8 mouse cellular contexts compared by ENCODE assay signal in genomic region chr5:115316968-115317644, GRCm38 (mm10). TPM values are rescaled to one million over a fixed set of nuclear protein-coding genes. Genes with fewer than 3 reads are reported as not detected.
DNase-seq lines count a peak whose midpoint lies in the region; ATAC-seq and TF ChIP-seq lines count a peak whose summit lies in the region.

No protein-coding gene starts in this region.

- no peaks in the 10 kb centered on the region for H3K27me3 ChIP-seq in heart, embryonic 12.5 days (replicated peaks)
- no peaks in the 10 kb centered on the region for H3K27me3 ChIP-seq in forebrain, embryonic 13.5 days
- peaks cover 12% of the 10 kb centered on the region for H3K27me3 ChIP-seq in midbrain, embryonic 10.5 days (ENCODE audit: low read depth, poor library complexity, severe bottlenecking)

- H3K9me3 ChIP-seq in heart, embryonic 12.5 days (replicated peaks): no peaks in the 10 kb centered on the region
- no peaks in the 10 kb centered on the region for H3K9me3 ChIP-seq in ES-E14 (ENCODE audit: control insufficient read depth, insufficient read depth, low read depth, low read length)
- H3K9me3 ChIP-seq in forebrain, embryonic 13.5 days (replicated peaks): no peaks in the 10 kb centered on the region
- no peaks in the 10 kb centered on the region for H3K9me3 ChIP-seq in midbrain, embryonic 10.5 days (replicated peaks)

- peak overlapping the region; percentile 73 for H3K27ac ChIP-seq in heart, embryonic 12.5 days (ENCODE audit: poor library complexity, severe bottlenecking)
- peak overlapping the region; percentile 88; the same call in 1 of the 2 replicates for H3K27ac ChIP-seq in ES-E14 (ENCODE audit: insufficient read depth, low read depth, low read length, poor library complexity, severe bottlenecking)
- peak overlapping the region; percentile 88 for H3K27ac ChIP-seq in forebrain, embryonic 13.5 days
- H3K27ac ChIP-seq in midbrain, embryonic 10.5 days (replicated peaks): peak overlapping the region; percentile 80

- H3K36me3 ChIP-seq in heart, embryonic 12.5 days: no peaks in the 10 kb centered on the region
- H3K36me3 ChIP-seq in ES-E14 (ENCODE audit: control insufficient read depth, insufficient read depth, low read length, poor library complexity, severe bottlenecking): no peaks in the 10 kb centered on the region
- no peaks in the 10 kb centered on the region for H3K36me3 ChIP-seq in forebrain, embryonic 13.5 days (ENCODE audit: poor library complexity, severe bottlenecking)
- H3K36me3 ChIP-seq in midbrain, embryonic 10.5 days: no peaks in the 10 kb centered on the region

- ATAC-seq in heart, embryonic 12.5 days (ENCODE audit: insufficient number of reproducible peaks, low FRiP score): no peak
- no peak for ATAC-seq in forebrain, embryonic 13.5 days
- no peak for ATAC-seq in activated CD4-positive, CD25-positive, alpha-beta regulatory T cell, adult 4 months

- H3K4me1 ChIP-seq in heart, embryonic 12.5 days (replicated peaks): peaks cover 44% of the 10 kb centered on the region
- peaks cover 3 to 34% of the 10 kb centered on the region in 2 experiments; a peak in 3 of 4 replicates for H3K4me1 ChIP-seq in ES-E14 (ENCODE audit: control insufficient read depth in 2 of 2, insufficient read depth in 2 of 2, low read length in 2 of 2, poor library complexity in 1 of 2)
- H3K4me1 ChIP-seq in forebrain, embryonic 13.5 days: peaks cover 38% of the 10 kb centered on the region
- peaks cover 42% of the 10 kb centered on the region for H3K4me1 ChIP-seq in midbrain, embryonic 10.5 days

- H3K4me2 ChIP-seq in heart, embryonic 12.5 days: peak overlapping the region; percentile 50
- peak overlapping the region; percentile 35 for H3K4me2 ChIP-seq in forebrain, embryonic 13.5 days

- DNase-seq in heart, postnatal 25 days (ENCODE audit: low spot score): no peak
- DNase-seq in ES-E14 (ENCODE audit: low read depth, low spot score): peak; percentile 31
- no peak for DNase-seq in midbrain, embryonic 10.5 days (ENCODE audit: low spot score)
- no peak for DNase-seq in urinary bladder, postnatal 10 days (ENCODE audit: low spot score)
- no peak for DNase-seq in adrenal gland, adult 18-20 months (ENCODE audit: low spot score in 2 of 2)

- intact Hi-C loops in heart, postnatal 25 days (cut with DNase I): no loop called here

- peak overlapping the region; percentile 3; the same call in 1 of the 2 replicates for H3K4me3 ChIP-seq in heart, embryonic 12.5 days
- H3K4me3 ChIP-seq in ES-E14 (ENCODE audit: insufficient read depth in 1 of 2, low read depth in 1 of 2, low read length in 2 of 2, poor library complexity in 1 of 2, severe bottlenecking in 1 of 2): no peak overlapping the region; a peak in 1 of 4 replicates
- no peak overlapping the region for H3K4me3 ChIP-seq in forebrain, embryonic 13.5 days
- peak overlapping the region; percentile 20; the same call in 1 of the 2 replicates for H3K4me3 ChIP-seq in midbrain, embryonic 10.5 days

- in situ Hi-C loops in ES-E14 (cut with MboI; ENCODE audit: low sequenced_read_pairs in 2 of 2, unreplicated experiment in 2 of 2): no loop called here

- WGBS in heart, embryonic 12.5 days: 14% methylated on average over 14 of the region's 14 CpGs
- WGBS in forebrain, embryonic 13.5 days: 2% methylated on average over 14 of the region's 14 CpGs
- 4% methylated on average over 14 of the region's 14 CpGs for WGBS in midbrain, embryonic 10.5 days

- H3K9ac ChIP-seq in heart, embryonic 12.5 days: peak overlapping the region; percentile 52
- H3K9ac ChIP-seq in ES-E14 (ENCODE audit: insufficient read depth, low read depth, low read length, poor library complexity, severe bottlenecking): peak overlapping the region; percentile 1; the same call in 1 of the 2 replicates
- peak overlapping the region; percentile 14 for H3K9ac ChIP-seq in forebrain, embryonic 13.5 days

TF ChIP-seq in ES-E14, 5 proteins besides CTCF, POLR2A, EP300 and RAD21:
- no peak for TF ChIP-seq HCFC1 (IDR thresholded peaks at IDR 0.05; ENCODE audit: borderline replicate concordance, insufficient read depth, low read length)
- TF ChIP-seq ZC3H11A (IDR thresholded peaks at IDR 0.05; ENCODE audit: borderline replicate concordance, low read depth, low read length): no peak
- TF ChIP-seq MAFK (IDR thresholded peaks at IDR 0.05; ENCODE audit: insufficient read depth, low read depth, low read length): no peak
- no peak for TF ChIP-seq ZNF384 (IDR thresholded peaks at IDR 0.05; ENCODE audit: low read depth, low read length)
- TF ChIP-seq CHD2 (IDR thresholded peaks at IDR 0.05; ENCODE audit: low read depth, low read length): no peak

RNA-seq across cellular contexts. Expression of gene Srsf9, which starts 9.9 kb away (rescaled TPM):
- polyA plus RNA-seq in heart, embryonic 12.5 days (2016; fragmentation: Nextera tagmentation; extraction: Ambion mirVana): 147 and 160 TPM in 2 replicates
- 10 to 100 TPM; 18.5 to 20.6 TPM for total RNA-seq in heart, postnatal 25 days (2021)
- total RNA-seq in ES-E14 (2012; rRNA removed): 42.6 and 57.2 TPM in 2 replicates
- 255 and 263 TPM in 2 replicates for polyA plus RNA-seq in forebrain, embryonic 13.5 days (2015; fragmentation: Nextera tagmentation; extraction: Ambion mirVana)
- polyA plus RNA-seq in midbrain, embryonic 10.5 days (2016; fragmentation: Nextera tagmentation; extraction: Ambion mirVana): 396 and 421 TPM in 2 replicates
- polyA plus RNA-seq in activated CD4-positive, CD25-positive, alpha-beta regulatory T cell, adult 4 months (2017; shearing (Covaris generic)): 10 to 100 TPM; 17.9 to 23.8 TPM
- total RNA-seq in adrenal gland, adult 18-20 months (2021): 10 to 100 TPM; 67.0 to 70.1 TPM

RNA-seq across cellular contexts. Expression of gene Dynll1, which starts 16.3 kb away (rescaled TPM):
- polyA plus RNA-seq in heart, embryonic 12.5 days (2016; fragmentation: Nextera tagmentation; extraction: Ambion mirVana): 1,319 and 1,320 TPM in 2 replicates
- total RNA-seq in heart, postnatal 25 days (2021): 100 to 1,000 TPM in 1 of 2 experiments, 10 to 100 TPM in 1; 90.1 to 120 TPM
- 575 and 753 TPM in 2 replicates for total RNA-seq in ES-E14 (2012; rRNA removed)
- polyA plus RNA-seq in forebrain, embryonic 13.5 days (2015; fragmentation: Nextera tagmentation; extraction: Ambion mirVana): 1,571 and 1,757 TPM in 2 replicates
- 1,606 and 1,767 TPM in 2 replicates for polyA plus RNA-seq in midbrain, embryonic 10.5 days (2016; fragmentation: Nextera tagmentation; extraction: Ambion mirVana)
- 100 to 1,000 TPM; 459 to 496 TPM for polyA plus RNA-seq in activated CD4-positive, CD25-positive, alpha-beta regulatory T cell, adult 4 months (2017; shearing (Covaris generic))
- total RNA-seq in adrenal gland, adult 18-20 months (2021): 100 to 1,000 TPM; 268 to 338 TPM

RNA-seq across cellular contexts. Expression of gene Gatc, which starts 23.9 kb away (rescaled TPM):
- 24.2 and 26.1 TPM in 2 replicates for polyA plus RNA-seq in heart, embryonic 12.5 days (2016; fragmentation: Nextera tagmentation; extraction: Ambion mirVana)
- total RNA-seq in heart, postnatal 25 days (2021): 10 to 100 TPM; 16.9 to 17.6 TPM
- total RNA-seq in ES-E14 (2012; rRNA removed): 1.9 and 3.1 TPM in 2 replicates
- 31.8 and 34.1 TPM in 2 replicates for polyA plus RNA-seq in forebrain, embryonic 13.5 days (2015; fragmentation: Nextera tagmentation; extraction: Ambion mirVana)
- 36.9 and 41.3 TPM in 2 replicates for polyA plus RNA-seq in midbrain, embryonic 10.5 days (2016; fragmentation: Nextera tagmentation; extraction: Ambion mirVana)
- 10 to 100 TPM; 11.3 to 12.0 TPM for polyA plus RNA-seq in activated CD4-positive, CD25-positive, alpha-beta regulatory T cell, adult 4 months (2017; shearing (Covaris generic))
- total RNA-seq in adrenal gland, adult 18-20 months (2021): 10 to 100 TPM; 18.3 to 22.5 TPM

RNA-seq across cellular contexts. Expression of gene Triap1, which starts 23.9 kb away (rescaled TPM):
- 38.1 and 38.8 TPM in 2 replicates for polyA plus RNA-seq in heart, embryonic 12.5 days (2016; fragmentation: Nextera tagmentation; extraction: Ambion mirVana)
- 10 to 100 TPM; 23.8 to 26.2 TPM for total RNA-seq in heart, postnatal 25 days (2021)
- 21.5 and 30.7 TPM in 2 replicates for total RNA-seq in ES-E14 (2012; rRNA removed)
- 58.6 and 64.3 TPM in 2 replicates for polyA plus RNA-seq in forebrain, embryonic 13.5 days (2015; fragmentation: Nextera tagmentation; extraction: Ambion mirVana)
- 56.4 and 60.8 TPM in 2 replicates for polyA plus RNA-seq in midbrain, embryonic 10.5 days (2016; fragmentation: Nextera tagmentation; extraction: Ambion mirVana)
- 10 to 100 TPM; 42.3 to 45.6 TPM for polyA plus RNA-seq in activated CD4-positive, CD25-positive, alpha-beta regulatory T cell, adult 4 months (2017; shearing (Covaris generic))
- total RNA-seq in adrenal gland, adult 18-20 months (2021): 10 to 100 TPM; 29.5 to 48.1 TPM

RNA-seq across cellular contexts. Expression of gene Cox6a1, which starts 31.7 kb away (rescaled TPM):
- 1,284 and 1,325 TPM in 2 replicates for polyA plus RNA-seq in heart, embryonic 12.5 days (2016; fragmentation: Nextera tagmentation; extraction: Ambion mirVana)
- total RNA-seq in heart, postnatal 25 days (2021): 100 to 1,000 TPM; 282 to 287 TPM
- 936 and 1,706 TPM in 2 replicates for total RNA-seq in ES-E14 (2012; rRNA removed)
- 965 and 999 TPM in 2 replicates for polyA plus RNA-seq in forebrain, embryonic 13.5 days (2015; fragmentation: Nextera tagmentation; extraction: Ambion mirVana)
- 861 and 874 TPM in 2 replicates for polyA plus RNA-seq in midbrain, embryonic 10.5 days (2016; fragmentation: Nextera tagmentation; extraction: Ambion mirVana)
- 100 to 1,000 TPM; 589 to 624 TPM for polyA plus RNA-seq in activated CD4-positive, CD25-positive, alpha-beta regulatory T cell, adult 4 months (2017; shearing (Covaris generic))
- 1,000 to 10,000 TPM; 1,252 to 1,785 TPM for total RNA-seq in adrenal gland, adult 18-20 months (2021)

Comparison
In these comparisons a context has a peak if more than half of its experiments do, and no peak if none do; other contexts are left out.
1. H3K4me3 ChIP-seq: peak in heart, embryonic 12.5 days (single experiment) and midbrain, embryonic 10.5 days (single experiment); none in ES-E14 (0 of 2) and forebrain, embryonic 13.5 days (single experiment).
2. H3K9ac ChIP-seq: peak in every context shown above with its lines; median percentile 52 in heart, embryonic 12.5 days; 14 in forebrain, embryonic 13.5 days; 1 in ES-E14.
3. Peak in every context shown above with its lines, with median percentiles within 50 percentile points of each other: H3K27ac ChIP-seq.